Mouse (Mus musculus) C2C12 (cell line): ENCODE data around the gene Phgdh.

ENCODE experiments used
- CEBPB ChIP-seq: IDR thresholded peaks from one replicate; pipeline ENCODE4 v1.6.1; 2011; ENCODE audit warnings: low read depth, mild to moderate bottlenecking, control low read depth, moderate library complexity
- CTCF ChIP-seq: IDR thresholded peaks from one replicate; pipeline ENCODE4 v1.5.1; 2011; ENCODE audit not compliant: control insufficient read depth, insufficient read depth, insufficient read length
- MAX ChIP-seq: IDR thresholded peaks from one replicate; pipeline ENCODE4 v1.6.1; 2011; ENCODE audit warnings: mild to moderate bottlenecking, control low read depth
- MYOG ChIP-seq: IDR thresholded peaks from one replicate; pipeline ENCODE4 v1.6.1; 2011; ENCODE audit not compliant: control insufficient read depth, insufficient read length; ENCODE audit errors: extremely low read depth
- USF1 ChIP-seq: IDR thresholded peaks from one replicate; pipeline ENCODE4 v1.6.1; 2011; ENCODE audit warnings: low read depth, mild to moderate bottlenecking, control low read depth, moderate library complexity

DNA sequence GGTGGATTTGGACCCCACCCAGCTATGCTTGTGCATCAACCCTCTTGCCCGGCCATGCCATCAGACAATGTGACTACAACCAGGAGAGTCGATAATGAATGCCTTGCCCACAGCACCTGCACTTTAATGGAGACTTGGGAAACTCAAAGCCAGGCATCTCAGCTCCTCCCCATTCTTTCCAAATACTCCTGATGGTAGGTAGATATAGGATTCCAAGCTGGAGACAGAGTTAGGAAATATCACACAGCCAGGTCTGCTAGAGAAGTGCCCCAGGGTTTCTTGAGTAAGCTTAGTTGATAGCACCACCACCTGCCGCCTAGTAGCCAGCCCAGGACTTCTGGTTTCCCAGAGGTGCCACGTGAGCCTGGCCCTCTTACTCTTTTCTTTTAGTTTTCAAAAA is 27.0 kb upstream of the Phgdh start:
- no peak for TF ChIP-seq MYOG
- no peak for TF ChIP-seq CTCF
- TF ChIP-seq MAX = no peak
- no peak for TF ChIP-seq CEBPB
- TF ChIP-seq USF1 = no peak
